Mouse (Mus musculus) heart, adult 2 months (tissue): ENCODE results near the gene Acbd6.

Experiments
- CTCF ChIP-seq: fragments of 200-600 bp; IDR thresholded peaks from 2 replicates; pipeline ENCODE4 v1.8.1; 2022; ENCODE audit warnings: antibody characterized with exemption, mild to moderate bottlenecking, moderate library complexity
- EP300 ChIP-seq: fragments of 200-500 bp; IDR thresholded peaks from 2 replicates; pipeline ENCODE4 v1.6.1; 2011; ENCODE audit warnings: low read depth, low read length, control low read depth; ENCODE audit not compliant: insufficient read depth
- POLR2A ChIP-seq: fragments of 200-500 bp; IDR thresholded peaks from 2 replicates; pipeline ENCODE4 v1.6.1; 2011; ENCODE audit warnings: mild to moderate bottlenecking, low read depth, low read length, control low read depth; ENCODE audit not compliant: insufficient read depth

DNA sequence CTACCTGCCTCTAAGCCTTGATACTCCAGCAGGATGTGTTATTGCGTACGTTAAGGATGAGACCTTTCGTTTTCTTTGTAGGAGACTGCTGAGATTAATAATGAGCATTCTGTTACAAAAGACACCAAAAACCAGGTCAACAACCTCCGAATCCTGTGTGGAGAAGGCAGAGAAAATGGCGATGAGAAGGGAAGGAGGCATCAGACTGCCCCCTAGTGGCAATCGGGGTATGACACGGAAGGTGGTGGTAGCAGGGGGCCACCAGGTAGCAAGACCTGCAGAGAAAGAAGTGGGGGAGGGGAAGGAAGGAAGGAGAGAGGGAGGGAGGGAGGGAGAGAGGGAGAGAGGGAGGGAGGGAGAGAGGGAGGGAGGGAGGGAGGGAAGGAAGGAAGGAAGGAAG lies 41.3 kb upstream of the Acbd6 start:
- TF ChIP-seq CTCF (peak; percentile 69), POLR2A (no peak), EP300 (no peak)
